Mouse (Mus musculus): ENCODE data around the gene Alg5.

DNA sequence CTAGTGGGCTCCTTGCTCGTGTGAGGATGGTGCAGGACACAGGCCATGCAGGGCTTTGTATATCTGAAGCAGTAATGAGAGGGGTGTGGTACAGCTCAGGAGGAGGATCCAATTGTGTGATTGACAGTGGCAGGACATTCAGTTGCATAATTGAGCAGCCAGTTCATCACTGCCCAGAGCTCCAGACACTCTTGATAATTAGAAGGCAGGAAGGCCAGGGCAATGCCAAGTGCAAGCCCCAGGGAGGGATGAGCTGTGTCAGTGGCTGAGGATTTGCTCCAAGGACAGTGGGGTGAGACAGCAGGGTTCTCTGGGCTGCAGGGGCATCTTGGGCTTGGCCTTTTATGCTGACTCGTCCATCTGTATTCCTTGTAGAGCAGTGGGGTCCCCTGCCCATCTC, 55.3 kb downstream of the Alg5 start:
- TF ChIP-seq POLR2A (IDR thresholded peaks at IDR 0.05; ENCODE audit: insufficient read length, low read depth), result no peak
- TF ChIP-seq TCF12 (IDR thresholded peaks at IDR 0.05; ENCODE audit: insufficient read depth, poor library complexity, severe bottlenecking), result no peak
- TF ChIP-seq USF1 (IDR thresholded peaks at IDR 0.05; ENCODE audit: low read depth), result no peak
- TF ChIP-seq MYOD1 (IDR thresholded peaks at IDR 0.05; ENCODE audit: control insufficient read depth in 1 of 3, insufficient read length in 2 of 3, low read depth in 2 of 3), result no peak
- TF ChIP-seq CEBPB (IDR thresholded peaks at IDR 0.05; ENCODE audit: insufficient read depth, poor library complexity, severe bottlenecking), result no peak

All from myocyte (in vitro differentiated cells).